Mouse (Mus musculus) WW6 (cell line): ENCODE results near the gene A830031A19Rik.

Source experiments
- DNase-seq: peaks from one replicate; pipeline ENCODE4 v3.0.0-alpha.2; 2013; ENCODE audit warnings: low read depth, low spot score

A830031A19Rik gene

GRCm38 (mm10) chr11:24074634-24075104 lies at the start of gene A830031A19Rik:
A830031A19Rik (minus strand) TSS chr11:24075054.
- no peak for DNase-seq

DNA sequence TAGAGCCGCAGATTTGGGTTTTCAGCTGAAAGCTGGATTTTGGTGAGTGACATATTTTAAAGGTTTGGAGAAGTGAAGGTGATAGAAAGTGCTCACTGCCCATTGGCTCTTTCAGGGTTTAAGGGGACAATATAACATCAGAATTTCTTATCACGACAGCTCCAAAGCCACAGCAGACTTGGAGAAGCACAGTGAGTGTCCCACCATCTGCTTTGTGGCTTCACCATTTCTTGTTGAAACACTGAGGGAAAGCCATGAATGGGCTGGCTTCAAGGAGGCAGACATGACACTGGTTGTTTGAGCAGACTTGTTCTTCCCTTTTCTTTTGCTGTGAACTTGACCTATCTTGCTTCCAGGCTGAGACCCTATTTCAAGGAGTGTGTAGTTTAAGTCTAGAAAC lies 49.1 kb upstream of the A830031A19Rik start:
- no peak for DNase-seq

DNA sequence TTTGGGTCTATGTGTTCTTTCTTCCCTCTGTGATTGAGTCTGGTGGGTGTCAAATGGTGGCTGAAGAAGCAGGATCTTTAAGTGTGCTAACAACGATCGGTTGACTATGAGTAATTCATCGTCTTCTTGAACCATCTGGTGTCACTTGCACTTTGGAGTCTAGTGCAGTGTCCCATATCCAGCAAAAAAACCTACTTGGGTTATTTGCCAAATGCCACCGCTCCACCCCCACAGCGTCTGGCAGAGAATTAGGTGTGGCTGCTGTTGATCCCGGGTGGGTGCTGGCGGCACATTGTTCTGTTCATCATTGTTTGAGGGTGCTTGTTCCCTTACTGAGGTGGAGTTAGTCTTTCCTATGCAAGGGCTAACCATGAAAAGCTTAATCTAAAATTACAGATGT lies 48.0 kb upstream of the A830031A19Rik start:
- no peak for DNase-seq

DNA sequence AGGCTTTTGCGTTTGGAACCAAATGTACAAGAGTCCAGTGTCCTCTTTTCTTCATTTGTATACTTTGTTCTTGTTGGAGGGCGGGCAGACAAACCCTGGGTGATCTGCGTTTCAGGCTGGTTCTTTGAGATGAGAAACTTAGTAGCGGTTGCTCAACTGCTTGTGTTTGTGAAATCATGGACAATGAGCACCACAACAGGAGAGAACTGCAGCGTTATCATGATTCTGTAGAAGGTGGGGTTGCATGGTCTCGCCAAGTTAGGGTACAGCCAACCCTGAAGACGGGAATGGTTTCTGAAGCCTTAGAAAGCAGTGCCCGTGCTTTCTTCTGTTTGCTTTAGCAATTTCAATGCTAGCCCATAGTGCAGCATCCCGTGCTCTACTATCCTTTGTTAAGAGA lies 46.3 kb upstream of the A830031A19Rik start:
- DNase-seq: no peak

- no peak for DNase-seq
Measured at GRCm38 (mm10) chr11:24116582-24117318, 41.9 kb upstream of the A830031A19Rik start.

DNA sequence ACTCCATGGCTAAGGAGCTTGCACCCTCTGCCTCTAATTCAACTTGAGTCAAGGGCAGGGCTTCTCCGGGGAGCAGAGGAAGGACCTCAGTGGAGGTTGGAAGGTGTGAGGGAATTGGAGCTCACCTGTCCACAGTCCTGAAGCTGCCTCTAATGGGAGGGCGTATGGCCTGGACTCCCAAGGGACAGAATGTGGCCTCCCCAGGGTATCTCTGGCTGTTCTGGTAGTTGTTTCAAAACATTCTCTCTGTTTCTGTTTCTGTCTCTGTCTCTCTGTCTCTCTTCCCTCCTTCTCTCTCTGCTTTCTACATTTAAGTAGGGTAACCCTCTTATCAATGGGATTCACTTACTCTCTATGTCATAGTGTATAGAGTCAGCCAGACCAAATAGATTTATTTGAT lies 41.2 kb upstream of the A830031A19Rik start:
- DNase-seq: no peak

GRCm38 (mm10) chr11:24115017-24115752 lies 40.3 kb upstream of the A830031A19Rik start:
- DNase-seq: no peak

- no peak for DNase-seq
Measured at GRCm38 (mm10) chr11:24111720-24112119, 36.9 kb upstream of the A830031A19Rik start.

DNA sequence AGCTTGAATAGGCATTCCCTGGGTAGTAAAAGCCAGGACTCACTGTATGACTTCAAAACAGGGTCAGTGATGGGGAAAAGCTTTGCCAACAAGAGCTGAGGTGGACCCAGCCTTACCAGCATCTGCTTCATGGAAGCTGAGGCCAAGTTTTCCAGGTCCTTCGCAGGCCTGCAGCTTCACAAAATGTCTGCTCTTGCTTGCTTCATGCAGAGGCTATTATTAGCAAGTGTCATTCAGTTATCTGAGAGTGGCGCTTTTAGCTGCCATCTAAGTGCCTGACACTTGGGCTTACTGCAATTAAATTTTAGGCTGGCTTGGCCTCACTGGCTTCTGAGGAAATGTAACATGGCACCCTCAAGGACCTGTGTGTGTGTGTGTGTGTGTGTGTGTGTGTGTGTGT lies 35.3 kb upstream of the A830031A19Rik start:
- DNase-seq: no peak

- DNase-seq: no peak
Measured at GRCm38 (mm10) chr11:24109388-24109787, 34.5 kb upstream of the A830031A19Rik start.

- DNase-seq: no peak
Measured at GRCm38 (mm10) chr11:24108974-24109373, 34.1 kb upstream of the A830031A19Rik start.

- no peak for DNase-seq
Measured at GRCm38 (mm10) chr11:24107414-24107813, 32.6 kb upstream of the A830031A19Rik start.

DNA sequence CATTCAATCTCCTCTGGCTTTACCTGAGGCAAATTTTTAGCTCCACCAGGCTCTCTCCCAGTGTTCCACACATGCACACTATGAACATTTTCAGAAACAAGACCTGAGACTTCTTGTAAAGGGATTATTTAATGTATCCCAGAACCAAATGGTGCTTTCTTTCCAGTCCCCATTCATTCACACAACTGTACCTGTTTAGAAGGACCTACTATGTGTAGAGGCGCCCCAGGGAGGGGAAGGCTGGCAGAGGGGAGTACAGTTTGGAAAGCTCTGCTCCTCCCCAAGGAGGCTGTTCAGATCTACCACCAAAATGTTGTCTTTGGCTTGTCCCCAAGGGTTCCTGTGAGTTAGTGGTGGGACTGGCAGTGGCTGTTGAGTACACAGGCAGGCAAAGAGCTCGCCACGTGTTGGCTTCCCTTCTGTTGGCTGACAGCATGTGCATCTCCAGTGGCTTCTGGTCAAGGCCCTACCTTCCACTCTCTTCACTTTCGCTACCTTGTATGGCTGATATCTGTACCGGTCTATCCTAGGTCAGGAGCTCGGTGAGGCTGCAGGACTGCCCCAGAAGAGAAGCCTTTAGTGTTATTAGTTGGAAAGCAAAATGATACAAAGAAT lies 28.4 kb upstream of the A830031A19Rik start:
- no peak for DNase-seq

DNA sequence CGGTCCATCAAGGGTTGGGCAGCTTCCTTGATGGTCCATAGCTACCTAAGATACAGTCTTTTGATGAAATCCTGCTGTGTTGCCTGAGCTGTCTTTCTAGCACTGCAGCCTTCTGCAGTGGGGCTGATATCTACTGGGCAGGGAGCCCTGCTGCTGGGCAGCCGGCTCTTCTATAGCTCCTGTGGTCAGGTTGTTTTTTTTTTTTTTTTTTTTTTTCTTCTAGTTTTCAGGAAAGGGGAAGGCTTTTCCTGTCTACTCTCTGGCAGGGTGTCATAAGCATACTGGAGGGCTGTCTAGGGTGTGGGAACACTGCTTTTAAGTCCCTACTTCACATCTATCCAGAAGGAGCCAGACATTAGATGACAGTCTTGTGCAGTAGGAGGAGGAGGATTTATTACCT lies 27.5 kb upstream of the A830031A19Rik start:
- no peak for DNase-seq

GRCm38 (mm10) chr11:24101625-24102024 lies 26.8 kb upstream of the A830031A19Rik start:
- no peak for DNase-seq

GRCm38 (mm10) chr11:24100449-24101070 lies 25.7 kb upstream of the A830031A19Rik start:
- no peak for DNase-seq

GRCm38 (mm10) chr11:24099886-24100293 lies 25.0 kb upstream of the A830031A19Rik start:
- DNase-seq: no peak

DNA sequence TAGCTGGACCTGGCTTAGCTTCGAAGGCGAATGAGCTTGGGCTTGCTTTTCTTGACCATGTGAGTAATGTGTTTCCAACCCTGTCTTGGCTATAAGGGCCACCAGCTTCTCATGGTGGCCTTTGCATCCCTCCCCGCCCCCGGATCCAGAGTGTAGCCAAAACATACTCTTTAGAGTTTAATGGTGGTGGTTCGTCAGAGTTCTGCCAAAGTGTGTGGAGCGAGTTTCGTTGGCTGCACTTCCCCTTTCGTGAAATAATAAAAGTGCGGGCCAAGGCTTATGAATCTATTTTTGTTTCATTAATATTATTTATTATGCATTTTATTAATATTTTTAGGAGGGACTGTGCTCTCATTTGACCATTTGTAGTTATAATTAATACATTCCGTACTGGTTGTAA lies 24.4 kb upstream of the A830031A19Rik start:
- no peak for DNase-seq

DNA sequence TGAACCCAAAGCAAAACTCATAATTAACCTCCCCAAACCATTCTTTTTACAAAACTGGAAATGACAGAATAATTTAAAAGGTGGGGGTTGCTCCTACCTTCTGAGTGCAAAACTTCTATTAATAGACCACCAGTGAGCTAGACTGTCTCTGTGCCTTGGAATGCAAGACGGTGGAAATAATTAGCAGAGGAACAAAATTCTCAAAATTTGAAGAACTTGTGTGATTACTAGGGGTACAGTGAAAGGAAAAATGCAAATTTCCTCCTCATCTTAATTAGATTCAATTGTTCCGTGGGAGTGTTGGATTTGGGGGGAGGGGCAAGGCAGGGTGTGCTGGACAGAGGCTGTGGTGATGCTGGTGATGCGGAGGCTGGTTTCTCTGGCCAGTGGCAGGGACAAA lies 23.8 kb upstream of the A830031A19Rik start:
- DNase-seq: no peak

- DNase-seq: no peak
Measured at GRCm38 (mm10) chr11:24098069-24098468, 23.2 kb upstream of the A830031A19Rik start.

DNA sequence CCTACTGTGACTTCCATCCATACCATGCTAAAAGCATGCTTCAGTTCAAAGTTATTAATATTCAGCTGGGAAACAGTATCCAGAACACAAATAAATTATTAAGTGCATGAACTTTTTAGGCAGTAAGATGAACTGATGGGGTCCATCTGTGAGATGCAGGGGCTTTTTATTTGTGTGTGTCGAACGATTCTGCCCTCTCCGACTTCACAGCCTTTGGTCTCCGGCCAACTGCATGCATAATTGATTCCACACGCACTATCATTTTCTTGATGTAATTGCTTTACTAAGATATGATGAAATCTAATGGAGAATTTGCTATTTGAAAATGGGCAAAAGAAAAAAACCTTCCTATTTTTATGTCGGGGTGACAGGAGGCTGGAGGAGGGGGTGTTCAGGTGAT lies 22.2 kb upstream of the A830031A19Rik start:
- DNase-seq: no peak

DNA sequence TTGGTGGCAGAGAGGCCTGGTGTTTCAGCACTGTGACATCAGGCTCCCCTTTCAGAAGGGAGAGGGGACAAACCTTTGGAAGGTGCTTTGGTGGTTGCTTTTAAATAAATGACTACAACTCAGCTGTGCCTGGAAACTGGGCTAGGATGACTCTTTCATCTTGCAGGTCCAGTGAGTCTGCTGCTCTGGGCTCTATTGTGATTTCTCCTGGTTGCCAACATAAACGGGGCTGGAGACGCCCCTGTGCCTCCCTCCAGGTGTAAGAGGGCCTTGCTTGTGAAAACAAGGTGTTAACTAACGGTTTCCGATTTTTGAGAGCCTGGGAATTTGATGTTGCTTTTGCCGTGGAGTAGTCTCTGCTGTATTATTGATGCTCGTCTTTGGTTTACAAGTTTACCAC lies 21.6 kb upstream of the A830031A19Rik start:
- no peak for DNase-seq
